Mouse (Mus musculus): Measurements from ENCODE around the gene Adamtsl5. TPM values are rescaled to one million over a fixed set of nuclear protein-coding genes. Genes with fewer than 3 reads are reported as not detected.

Gene Adamtsl5
- total and polyA plus RNA-seq, 3 experiments: 5.4 to 33.4 (median 16.9) TPM

- peaks cover 4% of the 10 kb centered on the region for H3K9me3 ChIP-seq (replicated peaks)
- H3K4me3 ChIP-seq (ENCODE audit: low read depth, low read length): no peak overlapping the region
- H3K36me3 ChIP-seq (replicated peaks): peaks cover 42% of the 10 kb centered on the region
- DNase-seq (ENCODE audit: low spot score) (no peak), ATAC-seq (ENCODE audit: extremely low read depth, insufficient number of reproducible peaks, low FRiP score, poor library complexity, severe bottlenecking) (no peak)
- H3K27me3 ChIP-seq (ENCODE audit: insufficient read depth, low read length): peaks cover 48% of the 10 kb centered on the region
- TF ChIP-seq CTCF (IDR thresholded peaks at IDR 0.05; ENCODE audit: low read depth, low read length): no peak
- no peak for TF ChIP-seq GATA2 (IDR thresholded peaks at IDR 0.05; ENCODE audit: borderline replicate concordance, low read depth, low read length)
- TF ChIP-seq TAL1 (conservative IDR thresholded peaks at IDR 0.05; ENCODE audit: low read depth, low read length): no peak
- TF ChIP-seq POLR2AphosphoS5 (IDR thresholded peaks at IDR 0.05; ENCODE audit: insufficient replicate concordance, low read depth, low read length): no peak
- no peak for TF ChIP-seq GATA1 (IDR thresholded peaks at IDR 0.05; ENCODE audit: borderline replicate concordance, low read length)
- peaks cover 53% of the 10 kb centered on the region for H3K4me1 ChIP-seq (ENCODE audit: insufficient read depth, low read depth, low read length)
Observed at GRCm38 (mm10) chr10:80313627-80314201, 34.5 kb downstream of the Adamtsl5 start.

- Histone ChIP-seq H3K4me3 (ENCODE audit: low read depth, low read length) (no peak overlapping the region), H3K9me3 (replicated peaks) (peaks cover 4% of the 10 kb centered on the region), H3K36me3 (replicated peaks) (peaks cover 34% of the 10 kb centered on the region), H3K27me3 (ENCODE audit: insufficient read depth, low read length) (peaks cover 57% of the 10 kb centered on the region), H3K4me1 (ENCODE audit: insufficient read depth, low read depth, low read length) (peaks cover 46% of the 10 kb centered on the region)
- no peak for TF ChIP-seq CTCF (IDR thresholded peaks at IDR 0.05; ENCODE audit: low read depth, low read length)
- TF ChIP-seq TAL1 (conservative IDR thresholded peaks at IDR 0.05; ENCODE audit: low read depth, low read length): no peak
- no peak for TF ChIP-seq GATA1 (IDR thresholded peaks at IDR 0.05; ENCODE audit: borderline replicate concordance, low read length)
- no peak for TF ChIP-seq POLR2AphosphoS5 (IDR thresholded peaks at IDR 0.05; ENCODE audit: insufficient replicate concordance, low read depth, low read length)
- no peak for TF ChIP-seq GATA2 (IDR thresholded peaks at IDR 0.05; ENCODE audit: borderline replicate concordance, low read depth, low read length)
- DNase-seq (ENCODE audit: low spot score): no peak
- ATAC-seq (ENCODE audit: extremely low read depth, insufficient number of reproducible peaks, low FRiP score, poor library complexity, severe bottlenecking): no peak
Observed at GRCm38 (mm10) chr10:80312586-80313504, 35.4 kb downstream of the Adamtsl5 start.

- H3K4me1 ChIP-seq (ENCODE audit: insufficient read depth, low read depth, low read length): peaks cover 33% of the 10 kb centered on the region
- ATAC-seq (ENCODE audit: extremely low read depth, insufficient number of reproducible peaks, low FRiP score, poor library complexity, severe bottlenecking) (no peak), DNase-seq (ENCODE audit: low spot score) (no peak)
- peaks cover 70% of the 10 kb centered on the region for H3K27me3 ChIP-seq (ENCODE audit: insufficient read depth, low read length)
- TF ChIP-seq GATA1 (IDR thresholded peaks at IDR 0.05; ENCODE audit: borderline replicate concordance, low read length) (no peak), POLR2AphosphoS5 (IDR thresholded peaks at IDR 0.05; ENCODE audit: insufficient replicate concordance, low read depth, low read length) (no peak), CTCF (IDR thresholded peaks at IDR 0.05; ENCODE audit: low read depth, low read length) (no peak), GATA2 (IDR thresholded peaks at IDR 0.05; ENCODE audit: borderline replicate concordance, low read depth, low read length) (no peak), TAL1 (conservative IDR thresholded peaks at IDR 0.05; ENCODE audit: low read depth, low read length) (no peak)
- peaks cover 4% of the 10 kb centered on the region for H3K9me3 ChIP-seq (replicated peaks)
- no peak overlapping the region for H3K4me3 ChIP-seq (ENCODE audit: low read depth, low read length)
- H3K36me3 ChIP-seq (replicated peaks): peaks cover 21% of the 10 kb centered on the region
Observed at GRCm38 (mm10) chr10:80311560-80311959, 36.7 kb downstream of the Adamtsl5 start.

- no peaks in the 10 kb centered on the region for H3K9me3 ChIP-seq (replicated peaks)
- TF ChIP-seq CTCF (IDR thresholded peaks at IDR 0.05; ENCODE audit: low read depth, low read length) (no peak), GATA1 (IDR thresholded peaks at IDR 0.05; ENCODE audit: borderline replicate concordance, low read length) (no peak), TAL1 (conservative IDR thresholded peaks at IDR 0.05; ENCODE audit: low read depth, low read length) (no peak), GATA2 (IDR thresholded peaks at IDR 0.05; ENCODE audit: borderline replicate concordance, low read depth, low read length) (no peak), POLR2AphosphoS5 (IDR thresholded peaks at IDR 0.05; ENCODE audit: insufficient replicate concordance, low read depth, low read length) (no peak)
- no peaks in the 10 kb centered on the region for H3K36me3 ChIP-seq (replicated peaks)
- ATAC-seq (ENCODE audit: extremely low read depth, insufficient number of reproducible peaks, low FRiP score, poor library complexity, severe bottlenecking) (no peak), DNase-seq (ENCODE audit: low spot score) (no peak)
- peak overlapping the region; percentile 14; the same call in 1 of the 2 replicates for H3K4me3 ChIP-seq (ENCODE audit: low read depth, low read length)
- peaks cover 92% of the 10 kb centered on the region for H3K27me3 ChIP-seq (ENCODE audit: insufficient read depth, low read length)
- H3K4me1 ChIP-seq (ENCODE audit: insufficient read depth, low read depth, low read length): peaks cover 14% of the 10 kb centered on the region
Observed at GRCm38 (mm10) chr10:80304862-80305261, 43.4 kb downstream of the Adamtsl5 start.

- DNase-seq (ENCODE audit: low spot score) (no peak), ATAC-seq (ENCODE audit: extremely low read depth, insufficient number of reproducible peaks, low FRiP score, poor library complexity, severe bottlenecking) (no peak)
- peaks cover 93% of the 10 kb centered on the region for H3K27me3 ChIP-seq (ENCODE audit: insufficient read depth, low read length)
- H3K4me1 ChIP-seq (ENCODE audit: insufficient read depth, low read depth, low read length): peaks cover 14% of the 10 kb centered on the region
- no peaks in the 10 kb centered on the region for H3K36me3 ChIP-seq (replicated peaks)
- H3K4me3 ChIP-seq (ENCODE audit: low read depth, low read length): peak overlapping the region; percentile 14; the same call in 1 of the 2 replicates
- TF ChIP-seq GATA1 (IDR thresholded peaks at IDR 0.05; ENCODE audit: borderline replicate concordance, low read length) (no peak), GATA2 (IDR thresholded peaks at IDR 0.05; ENCODE audit: borderline replicate concordance, low read depth, low read length) (no peak), CTCF (IDR thresholded peaks at IDR 0.05; ENCODE audit: low read depth, low read length) (no peak), POLR2AphosphoS5 (IDR thresholded peaks at IDR 0.05; ENCODE audit: insufficient replicate concordance, low read depth, low read length) (no peak), TAL1 (conservative IDR thresholded peaks at IDR 0.05; ENCODE audit: low read depth, low read length) (no peak)
- no peaks in the 10 kb centered on the region for H3K9me3 ChIP-seq (replicated peaks)
Observed at GRCm38 (mm10) chr10:80304458-80304857, 43.8 kb downstream of the Adamtsl5 start.

- no peak overlapping the region for H3K4me3 ChIP-seq (ENCODE audit: low read depth, low read length)
- ATAC-seq (ENCODE audit: extremely low read depth, insufficient number of reproducible peaks, low FRiP score, poor library complexity, severe bottlenecking) (no peak), DNase-seq (ENCODE audit: low spot score) (no peak)
- no peaks in the 10 kb centered on the region for H3K36me3 ChIP-seq (replicated peaks)
- H3K27me3 ChIP-seq (ENCODE audit: insufficient read depth, low read length): peaks cover 92% of the 10 kb centered on the region
- H3K9me3 ChIP-seq (replicated peaks): no peaks in the 10 kb centered on the region
- TF ChIP-seq GATA2 (IDR thresholded peaks at IDR 0.05; ENCODE audit: borderline replicate concordance, low read depth, low read length): no peak
- no peak for TF ChIP-seq GATA1 (IDR thresholded peaks at IDR 0.05; ENCODE audit: borderline replicate concordance, low read length)
- TF ChIP-seq POLR2AphosphoS5 (IDR thresholded peaks at IDR 0.05; ENCODE audit: insufficient replicate concordance, low read depth, low read length): no peak
- no peak for TF ChIP-seq CTCF (IDR thresholded peaks at IDR 0.05; ENCODE audit: low read depth, low read length)
- no peak for TF ChIP-seq TAL1 (conservative IDR thresholded peaks at IDR 0.05; ENCODE audit: low read depth, low read length)
- H3K4me1 ChIP-seq (ENCODE audit: insufficient read depth, low read depth, low read length): peaks cover 18% of the 10 kb centered on the region
Observed at GRCm38 (mm10) chr10:80302471-80302881, 45.7 kb downstream of the Adamtsl5 start.
